Mouse (Mus musculus) midbrain, embryonic 15.5 days (tissue): Measurements from ENCODE around the gene Thap2. TPM values are rescaled to one million over a fixed set of nuclear protein-coding genes. Genes with fewer than 3 reads are reported as not detected.

Experiments
- ATAC-seq: fragments of 200-750 bp; cut with Nextera tagmentation; replicated peaks from 2 replicates; pipeline ENCODE4 v1.8.0; 2017; ENCODE audit warnings: moderate TSS enrichment
- H3K27ac ChIP-seq: fragments of 300-500 bp; sonication (generic); 2 replicates; pipeline ENCODE4 v1.5.1; 2015; ENCODE audit warnings: mild to moderate bottlenecking, inconsistent platforms
- H3K27me3 ChIP-seq: fragments of 300-500 bp; sonication (generic); replicated peaks from 2 replicates; pipeline ENCODE4 v1.6.1; 2015; ENCODE audit warnings: inconsistent platforms
- H3K36me3 ChIP-seq: fragments of 300-500 bp; sonication (generic); replicated peaks from 2 replicates; pipeline ENCODE4 v1.6.1; 2015; ENCODE audit warnings: inconsistent platforms
- H3K4me1 ChIP-seq: fragments of 300-500 bp; sonication (generic); 2 replicates; pipeline ENCODE4 v1.6.1; 2015; ENCODE audit warnings: inconsistent platforms
- H3K4me2 ChIP-seq: fragments of 300-500 bp; sonication (generic); 2 replicates; pipeline ENCODE4 v1.6.1; 2015; ENCODE audit warnings: inconsistent platforms, mild to moderate bottlenecking, moderate library complexity
- H3K4me3 ChIP-seq: fragments of 300-500 bp; sonication (generic); 2 replicates; pipeline ENCODE4 v1.5.1; 2015; ENCODE audit warnings: mild to moderate bottlenecking, inconsistent platforms
- H3K9ac ChIP-seq: fragments of 300-500 bp; sonication (generic); 2 replicates; pipeline ENCODE4 v1.6.1; 2015; ENCODE audit warnings: mild to moderate bottlenecking, inconsistent platforms
- H3K9me3 ChIP-seq: fragments of 300-500 bp; sonication (generic); 2 replicates; pipeline ENCODE4 v1.6.1; 2016; ENCODE audit warnings: inconsistent platforms
- WGBS: fragments of 180-500 bp; shearing (Covaris S2); methylation state at CpG from one replicate; pipeline ENCODE4 v1.1.7; 2015; ENCODE audit warnings: mixed read lengths; 5-methylcytosine and 5-hydroxymethylcytosine counted together
- polyA plus RNA-seq: library from polyadenylated mRNA; unstranded; fragments of >200 nt; fragmentation: Nextera tagmentation; extraction: Ambion mirVana; gene quantifications from 2 replicates; pipeline ENCODE4 v1.2.1, GENCODE M21; 2015

The Thap2 gene
- polyA plus RNA-seq, 1 experiment from 2014 or later: 26.2 TPM

DNA sequence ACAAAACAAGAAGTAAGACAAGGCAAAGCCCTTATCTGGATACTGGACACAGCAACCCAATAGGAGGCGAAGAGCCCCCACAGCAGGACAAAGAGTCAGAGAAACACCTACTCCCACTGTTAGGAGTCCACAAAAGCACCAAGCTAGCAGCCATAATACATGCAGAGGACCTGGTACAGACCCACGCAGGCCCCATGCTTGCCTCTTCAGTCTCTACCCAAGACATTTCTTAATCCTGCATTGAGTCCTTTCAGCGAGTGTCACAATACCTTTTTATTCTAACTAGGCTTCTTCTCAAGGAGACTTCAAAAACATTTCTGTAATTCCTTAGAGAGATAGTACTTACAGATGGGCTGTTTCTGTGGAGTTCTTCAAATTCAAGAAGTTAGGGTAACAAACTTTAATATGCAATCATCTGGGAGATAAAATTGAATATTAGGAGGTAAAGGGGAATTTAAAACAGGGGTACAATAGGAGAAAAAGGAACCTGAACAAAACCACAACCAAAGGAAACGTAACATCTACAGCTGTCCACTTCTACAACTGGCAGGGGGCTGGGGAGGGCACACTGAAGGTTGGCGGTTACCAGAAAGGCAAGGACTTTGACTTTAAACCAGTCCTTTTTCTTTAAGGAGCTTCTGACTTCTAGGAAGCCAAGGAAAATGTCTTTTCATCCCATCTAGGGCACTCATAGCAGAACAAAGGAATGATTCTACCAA is 62.8 kb downstream of the Thap2 start:
- Histone ChIP-seq H3K27ac (no peak overlapping the region), H3K4me2 (no peak overlapping the region), H3K36me3 (no peaks in the 10 kb centered on the region), H3K9ac (no peak overlapping the region), H3K4me1 (peaks cover 1% of the 10 kb centered on the region), H3K9me3 (no peaks in the 10 kb centered on the region), H3K27me3 (no peaks in the 10 kb centered on the region), H3K4me3 (no peak overlapping the region)
- no peak for ATAC-seq
- WGBS: 65% methylated on average over 5 of the region's 5 CpGs

Other genes starting within 250 kb of the Thap2 start
- 4.6 and 7.3 TPM in 2 replicates for gene Tph2, start 199.4 kb downstream of the Thap2 start, polyA plus RNA-seq
- gene Tbc1d15, start 133.0 kb downstream of the Thap2 start, polyA plus RNA-seq: 33.4 and 34.7 TPM in 2 replicates
- gene Rab21, start 68.8 kb downstream of the Thap2 start, polyA plus RNA-seq: 8.7 and 11.9 TPM in 2 replicates
- 32.2 and 38.5 TPM in 2 replicates for gene Tmem19, start 21.9 kb downstream of the Thap2 start, polyA plus RNA-seq
- 18.6 and 20.0 TPM in 2 replicates for gene Zfc3h1, start 516 bp upstream of the Thap2 start, polyA plus RNA-seq
- 0.64 and 0.67 TPM in 2 replicates for gene A930009A15Rik, start 185.5 kb upstream of the Thap2 start, polyA plus RNA-seq
- gene Lgr5, start 203.3 kb upstream of the Thap2 start, polyA plus RNA-seq: 1.6 and 2.0 TPM in 2 replicates